Mouse (Mus musculus) brain, embryonic 18.5 days (tissue): ENCODE results near the gene Cdx2.

ENCODE experiments used
- DNase-seq: peaks from one replicate; pipeline ENCODE4 v3.0.0-alpha.2; 2012; ENCODE audit warnings: low read depth, low spot score

Cdx2 gene

GRCm38 (mm10) chr5:147315432-147316075 lies 8.5 kb upstream of the Cdx2 start:
- DNase-seq: no peak

GRCm38 (mm10) chr5:147314646-147315431 lies 7.8 kb upstream of the Cdx2 start:
- no peak for DNase-seq

- no peak for DNase-seq
Measured at GRCm38 (mm10) chr5:147312830-147313685, 6.0 kb upstream of the Cdx2 start.

GRCm38 (mm10) chr5:147309786-147310185 lies 2.7 kb upstream of the Cdx2 start:
- DNase-seq: no peak

GRCm38 (mm10) chr5:147308451-147308850 lies 1.4 kb upstream of the Cdx2 start:
- no peak for DNase-seq

GRCm38 (mm10) chr5:147307398-147307785 lies 322 bp upstream of the Cdx2 start:
- no peak for DNase-seq

GRCm38 (mm10) chr5:147305856-147306637 lies 1.0 kb downstream of the Cdx2 start:
- no peak for DNase-seq

GRCm38 (mm10) chr5:147305166-147305565 lies 1.9 kb downstream of the Cdx2 start:
- DNase-seq: no peak

GRCm38 (mm10) chr5:147304276-147305155 lies 2.6 kb downstream of the Cdx2 start:
- DNase-seq: no peak

GRCm38 (mm10) chr5:147302746-147303400 lies 4.2 kb downstream of the Cdx2 start:
- DNase-seq: no peak

- DNase-seq: no peak
Measured at GRCm38 (mm10) chr5:147302141-147302540, 4.9 kb downstream of the Cdx2 start.

GRCm38 (mm10) chr5:147301781-147302070 lies 5.3 kb downstream of the Cdx2 start:
- no peak for DNase-seq

- DNase-seq: no peak
Measured at GRCm38 (mm10) chr5:147300917-147301780, 5.9 kb downstream of the Cdx2 start.

- no peak for DNase-seq
Measured at GRCm38 (mm10) chr5:147300001-147300363, 7.1 kb downstream of the Cdx2 start.

- DNase-seq: no peak
Measured at GRCm38 (mm10) chr5:147299255-147300000, 7.6 kb downstream of the Cdx2 start.

- no peak for DNase-seq
Measured at GRCm38 (mm10) chr5:147297249-147297648, 9.8 kb downstream of the Cdx2 start.

GRCm38 (mm10) chr5:147294121-147294520 lies 12.9 kb downstream of the Cdx2 start:
- no peak for DNase-seq

GRCm38 (mm10) chr5:147293127-147293910 lies 13.8 kb downstream of the Cdx2 start:
- no peak for DNase-seq
